In genomic region chr5:52741391-52742111, GRCm38 (mm10) we compare ENCODE assay signal across 8 mouse cellular contexts. TPM values are rescaled to one million over a fixed set of nuclear protein-coding genes. Genes with fewer than 3 reads are reported as not detected.
DNase-seq lines count a peak whose midpoint lies in the region; ATAC-seq and TF ChIP-seq lines count a peak whose summit lies in the region.

Pi4k2b (plus strand) TSS chr5:52741574.

- under 1% methylated on average over 64 of the region's 75 CpGs for WGBS in hindbrain, embryonic 15.5 days

- POLR2A ChIA-PET in Patski (lab: Charles Lee), result no interaction called here

- peak within 1 kb of the TSS; percentile 60 for H3K9ac ChIP-seq in hindbrain, embryonic 15.5 days

- intact Hi-C loops in left cerebral cortex, adult 2 months (cut with DNase I), result no loop called here

- H3K4me2 ChIP-seq in hindbrain, embryonic 15.5 days, result peak within 1 kb of the TSS; percentile 88

- TF ChIP-seq CTCF in Patski (IDR thresholded peaks at IDR 0.05), result no peak
- no peak for TF ChIP-seq CTCF in left cerebral cortex, adult 2 months (IDR thresholded peaks at IDR 0.05)

- CTCF ChIA-PET in Patski (lab: Charles Lee), result no interaction called here

- peaks cover 12% of the 10 kb centered on the region for H3K4me1 ChIP-seq in hindbrain, embryonic 15.5 days (replicated peaks)

- peak within 1 kb of the TSS; percentile 68 for H3K27ac ChIP-seq in hindbrain, embryonic 15.5 days (replicated peaks)
- H3K27ac ChIP-seq in left cerebral cortex, adult 2 months, result no peak within 1 kb of the TSS

- H3K36me3 ChIP-seq in hindbrain, embryonic 15.5 days, result no peaks in the 10 kb centered on the region

- DNase-seq in Patski (ENCODE audit: low read depth, low spot score), result no peak
- DNase-seq in cerebellum, postnatal 25 days, result peak; percentile 53 to 78
- DNase-seq in frontal cortex, postnatal 36 days (ENCODE audit: low spot score in 2 of 2), result peak; percentile 27 to 36
- peak; percentile 51 to 60 for DNase-seq in left cerebral cortex, adult 2 months (ENCODE audit: extremely low spot score in 1 of 2, low spot score in 2 of 2)
- DNase-seq in right cerebral cortex, adult 18-20 months, result peak; percentile 46
- peak; percentile 38 for DNase-seq in urinary bladder, postnatal 10 days (ENCODE audit: low spot score)

- peak within 1 kb of the TSS; percentile 89 for H3K4me3 ChIP-seq in hindbrain, embryonic 15.5 days
- peak within 1 kb of the TSS; percentile 79 for H3K4me3 ChIP-seq in left cerebral cortex, adult 2 months

- H3K27me3 ChIP-seq in Patski, result peaks cover 32% of the 10 kb centered on the region
- H3K27me3 ChIP-seq in hindbrain, embryonic 15.5 days, result no peaks in the 10 kb centered on the region

- ATAC-seq in Patski, result peak; percentile 68
- ATAC-seq in hindbrain, embryonic 15.5 days (ENCODE audit: low FRiP score, low read depth), result peak; percentile 92
- ATAC-seq in megakaryocyte, adult 5-6 weeks (ENCODE audit: poor library complexity, severe bottlenecking), result peak; percentile 86

- H3K9me3 ChIP-seq in hindbrain, embryonic 15.5 days, result no peaks in the 10 kb centered on the region

- in situ Hi-C loops in Patski (cut with MboI; ENCODE audit: low pct_unique_long_range_greater_than_20kb), result no loop called here

RNA-seq across cellular contexts. Expression of gene Pi4k2b, which starts in this region (rescaled TPM):
- polyA plus RNA-seq in Patski (2021), result 22.3 TPM
- polyA plus RNA-seq in hindbrain, embryonic 15.5 days (2015; fragmentation: Nextera tagmentation; extraction: Ambion mirVana), result 4.9 and 5.4 TPM in 2 replicates
- 1 to 10 TPM; 1.0 to 1.9 TPM for total RNA-seq in left cerebral cortex, adult 2 months (2021)
- 15.0 and 16.1 TPM in 2 replicates for total RNA-seq in megakaryocyte, adult 5-6 weeks (2015)
- 12.2 and 17.2 TPM in 2 replicates for total RNA-seq in megakaryocyte, adult 5-6 weeks (2017)

Comparison
In these comparisons a context has a peak if more than half of its experiments do, and no peak if none do; other contexts are left out.
1. RNA of gene Pi4k2b (total RNA-seq): 12.2 to 17.2 TPM in megakaryocyte, adult 5-6 weeks; 1.0 to 1.9 TPM in left cerebral cortex, adult 2 months; every median in the first group is over 4 times any median in the second.
2. Peak in every context shown above with its lines, with median percentiles within 50 percentile points of each other: ATAC-seq.